Mouse (Mus musculus): ENCODE data around the gene Iqcd.

Iqcd gene

GRCm38 (mm10) chr5:120603515-120603914 lies 14.7 kb downstream of the Iqcd start:
- DNase-seq (ENCODE audit: low spot score in 2 of 2), result no peak

GRCm38 (mm10) chr5:120604839-120605238 lies 16.0 kb downstream of the Iqcd start:
- peak; percentile 82 to 85 for DNase-seq (ENCODE audit: low spot score in 2 of 2)

DNA sequence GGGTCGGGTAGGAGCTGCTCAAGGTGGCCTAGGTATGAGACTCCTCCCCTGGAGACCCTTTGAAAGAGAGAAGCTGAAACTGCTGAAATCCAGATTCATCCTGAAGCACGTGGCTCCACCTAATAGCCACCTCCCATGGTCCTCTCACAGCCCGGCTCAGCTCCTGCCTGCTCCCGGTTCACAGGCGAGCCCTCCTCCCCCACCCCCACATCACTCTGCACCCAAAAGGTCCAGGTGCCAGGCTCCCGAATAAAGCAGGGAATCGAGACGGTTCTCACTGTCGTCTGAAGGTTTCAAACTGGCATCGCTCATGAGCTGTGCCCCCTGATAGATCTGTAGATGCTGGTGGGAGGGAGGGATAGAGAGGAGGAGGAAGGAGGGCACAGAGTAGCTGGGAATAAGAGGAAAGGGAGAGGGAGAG lies 16.4 kb downstream of the Iqcd start:
- DNase-seq (ENCODE audit: low spot score in 2 of 2), result no peak

DNA sequence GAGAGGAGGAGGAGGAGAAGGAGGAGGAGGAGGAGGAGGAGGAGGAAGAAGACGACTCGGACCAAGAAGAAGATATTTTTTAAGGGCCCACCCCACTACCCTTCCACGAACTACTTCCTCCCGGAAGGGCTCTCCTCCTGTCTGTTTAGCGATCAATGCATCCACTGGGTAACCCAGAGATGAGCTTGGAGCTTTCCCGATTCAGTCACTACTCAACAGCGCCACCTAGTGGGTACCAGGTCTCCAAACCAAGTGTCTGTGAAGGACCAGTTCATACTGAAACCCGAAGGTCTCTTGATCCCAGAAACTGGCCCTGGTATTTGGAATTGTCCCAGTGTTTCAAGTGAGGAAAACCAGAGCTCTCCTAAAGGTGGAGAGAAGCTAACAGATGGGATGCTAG lies 16.9 kb downstream of the Iqcd start:
- peak; percentile 91 to 95 for DNase-seq (ENCODE audit: low spot score in 2 of 2)

GRCm38 (mm10) chr5:120606590-120607200 lies 17.9 kb downstream of the Iqcd start:
- DNase-seq (ENCODE audit: low spot score in 2 of 2), result no peak

GRCm38 (mm10) chr5:120607335-120607734 lies 18.5 kb downstream of the Iqcd start:
- no peak for DNase-seq (ENCODE audit: low spot score in 2 of 2)

GRCm38 (mm10) chr5:120609246-120609775 lies 20.5 kb downstream of the Iqcd start:
- DNase-seq (ENCODE audit: low spot score in 2 of 2), result no peak

DNA sequence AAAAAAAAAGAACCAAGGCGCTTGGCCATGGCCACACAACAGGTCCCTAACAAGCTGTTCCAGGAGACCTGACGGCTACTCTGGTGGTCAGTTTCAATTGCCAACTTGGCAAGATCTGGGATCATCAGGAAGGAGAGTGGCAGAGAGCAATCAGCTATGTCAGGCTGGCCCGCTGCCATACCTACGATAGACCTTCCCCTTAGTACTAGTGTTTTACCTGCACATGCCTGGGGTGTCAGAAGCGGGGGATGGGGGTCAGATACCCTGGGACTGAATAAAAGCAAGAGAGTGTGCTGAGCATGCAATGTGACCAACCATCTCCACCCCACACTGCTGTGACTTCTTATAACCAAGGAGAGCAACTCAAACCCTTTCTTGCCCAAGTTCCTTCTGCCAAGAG lies 22.1 kb downstream of the Iqcd start:
- DNase-seq (ENCODE audit: low spot score in 2 of 2), result no peak

DNA sequence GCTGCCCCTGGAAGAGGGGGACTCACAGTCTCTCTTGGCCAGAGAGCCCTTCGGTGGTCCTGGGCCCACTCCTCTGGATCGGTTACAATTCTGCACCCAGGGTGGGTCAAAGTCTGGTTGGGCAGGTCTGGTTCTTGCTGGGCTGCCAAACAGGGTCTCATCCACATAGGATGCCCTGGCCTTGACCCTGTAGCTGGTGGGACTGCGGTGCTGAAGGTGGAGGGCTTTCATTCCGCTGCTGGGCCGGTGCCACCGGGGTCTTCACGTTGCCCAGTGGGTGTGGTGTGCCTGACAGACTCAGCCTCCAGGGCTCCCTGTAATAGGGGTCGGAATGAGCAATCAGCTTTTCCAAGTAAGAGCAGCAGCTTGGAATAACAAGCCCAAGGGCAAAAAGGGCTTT lies 22.6 kb downstream of the Iqcd start:
- no peak for DNase-seq (ENCODE audit: low spot score in 2 of 2)

DNA sequence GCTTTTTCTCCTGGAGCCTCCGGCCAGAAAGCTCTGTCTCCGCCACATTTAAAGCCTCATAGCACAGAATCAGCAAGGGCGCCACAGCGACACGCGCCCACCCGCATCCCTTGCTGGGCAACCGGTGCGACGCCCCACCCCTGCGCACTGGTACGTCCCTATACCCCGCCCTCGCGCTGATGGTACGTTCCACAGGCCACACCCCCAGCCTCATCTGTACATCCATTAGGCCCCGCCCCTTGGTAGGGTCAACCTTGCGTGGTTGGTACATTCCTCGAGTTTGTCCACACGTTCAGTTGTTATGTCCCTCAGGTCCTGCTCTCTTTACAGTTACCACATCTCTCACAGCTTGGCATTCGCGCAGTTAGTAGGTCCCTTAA lies 23.6 kb downstream of the Iqcd start, which contains the start of the genes Rita1 and Ddx54:
Gene Rita1 (minus strand): TSS at position 148 of the 380 bp plus-strand sequence.
Gene Ddx54 (plus strand): TSS at position 298 of the 380 bp plus-strand sequence.
- peak; percentile 92 to 96 for DNase-seq (ENCODE audit: low spot score in 2 of 2)

GRCm38 (mm10) chr5:120612822-120613604 lies 24.2 kb downstream of the Iqcd start:
- peak; percentile 95 to 99 for DNase-seq (ENCODE audit: low spot score in 2 of 2)

- peak in 1 of 2 experiments; percentile 58 for DNase-seq (ENCODE audit: low spot score in 2 of 2)
Observed at GRCm38 (mm10) chr5:120615903-120616302, 27.1 kb downstream of the Iqcd start.

DNA sequence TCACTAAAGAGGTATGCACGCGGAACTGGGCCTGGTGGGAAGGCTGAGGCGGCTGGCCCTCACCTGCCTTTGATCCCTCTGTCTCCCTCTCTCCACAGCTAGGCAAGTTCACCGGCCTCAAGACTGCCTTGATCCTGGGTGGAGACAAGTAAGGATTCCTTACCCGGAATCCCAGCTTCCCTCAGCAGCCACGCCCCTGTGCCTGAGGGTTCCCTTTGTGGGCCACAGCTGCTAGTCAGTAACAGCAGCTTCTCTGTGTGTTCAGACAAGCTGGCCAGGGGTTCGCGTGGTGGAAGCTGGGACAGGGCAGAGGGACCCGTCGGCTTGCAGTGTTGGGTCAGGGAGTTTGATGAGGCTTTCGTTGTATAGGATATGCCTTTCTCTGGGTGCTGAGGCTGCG lies 30.0 kb downstream of the Iqcd start:
- no peak for DNase-seq (ENCODE audit: low spot score in 2 of 2)

DNA sequence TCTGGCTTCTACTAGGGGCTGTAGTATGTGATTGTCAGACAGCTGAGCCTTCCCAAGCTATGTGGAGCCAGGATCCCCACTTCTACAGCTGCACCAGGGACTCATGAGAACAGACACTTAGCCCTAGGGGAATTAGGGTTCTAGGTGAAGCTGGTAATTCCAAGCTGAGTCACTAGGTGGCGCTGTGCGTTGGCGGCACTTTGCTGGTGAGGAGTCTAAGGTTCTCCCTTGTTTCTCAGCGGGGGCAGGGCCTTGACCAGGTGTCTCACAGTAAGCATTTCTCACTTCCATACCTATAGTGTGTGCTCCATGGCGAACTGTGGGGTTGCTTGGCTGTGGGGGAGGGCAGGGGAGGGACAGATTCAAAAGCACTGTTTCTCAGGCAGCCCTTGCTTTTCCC lies 30.4 kb downstream of the Iqcd start:
- DNase-seq (ENCODE audit: low spot score in 2 of 2), result peak in 1 of 2 experiments; percentile 72

- peak; percentile 89 to 90 for DNase-seq (ENCODE audit: low spot score in 2 of 2)
Observed at GRCm38 (mm10) chr5:120620375-120621077, 31.7 kb downstream of the Iqcd start.

GRCm38 (mm10) chr5:120621078-120621765 lies 32.4 kb downstream of the Iqcd start:
- no peak for DNase-seq (ENCODE audit: low spot score in 2 of 2)

GRCm38 (mm10) chr5:120621846-120622197 lies 33.0 kb downstream of the Iqcd start:
- DNase-seq (ENCODE audit: low spot score in 2 of 2), result no peak

DNA sequence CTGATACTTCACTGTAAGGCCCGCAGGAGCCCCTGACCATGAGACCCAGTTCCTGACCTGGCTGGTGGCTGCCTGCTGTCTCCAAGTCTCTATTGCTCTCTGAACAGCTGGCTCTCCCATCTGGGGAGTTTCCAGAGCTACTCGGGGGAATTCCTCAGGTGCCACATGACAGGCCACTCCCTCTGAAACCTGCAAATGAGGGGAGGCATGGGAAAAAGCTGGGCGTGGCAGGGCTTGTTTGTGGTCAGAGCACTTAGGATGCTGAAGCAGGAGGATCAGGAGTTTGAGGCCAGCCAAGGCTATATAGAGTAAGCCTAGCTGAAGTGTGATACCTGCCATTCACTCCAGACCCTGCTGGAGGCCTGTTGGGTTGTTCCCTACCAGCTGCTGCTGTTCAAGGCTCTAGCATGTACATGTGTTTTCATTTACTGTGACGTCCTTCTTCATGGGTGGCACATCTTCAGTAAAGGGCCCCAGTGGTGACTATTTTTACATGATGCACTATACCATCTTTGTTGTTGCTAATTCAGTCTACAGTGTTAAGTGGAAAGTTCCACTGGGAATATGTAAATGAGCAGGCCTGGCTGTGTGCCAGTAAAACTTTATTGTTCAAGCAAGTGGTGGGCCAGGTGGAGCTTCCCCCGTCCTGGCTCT lies 33.5 kb downstream of the Iqcd start:
- no peak for DNase-seq (ENCODE audit: low spot score in 2 of 2)

DNA sequence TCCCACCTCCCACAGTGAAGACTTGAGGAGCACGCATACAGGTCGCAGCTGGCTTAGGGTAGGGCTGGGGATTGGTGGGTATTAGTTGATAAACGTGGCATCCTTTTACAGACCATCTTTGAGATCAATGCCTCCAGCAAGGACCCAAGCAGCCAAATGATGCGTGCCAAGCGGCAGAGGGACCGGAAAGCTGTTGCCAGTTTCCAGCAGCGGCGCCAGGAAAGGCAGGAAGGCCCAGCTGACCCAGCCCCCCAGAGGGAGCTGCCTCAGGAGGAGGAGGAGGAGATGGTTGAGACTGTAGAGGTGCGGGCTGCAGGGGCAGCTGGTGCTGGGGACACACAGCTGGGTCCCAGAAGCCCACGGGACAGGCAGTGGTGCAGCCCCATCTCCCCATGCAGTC lies 35.6 kb downstream of the Iqcd start:
- DNase-seq (ENCODE audit: low spot score in 2 of 2), result no peak

GRCm38 (mm10) chr5:120626399-120626798 lies 37.6 kb downstream of the Iqcd start:
- no peak for DNase-seq (ENCODE audit: low spot score in 2 of 2)
